Mouse (Mus musculus) adrenal gland, postnatal 36 days (tissue): ENCODE results near the gene Cd163l1. TPM values are rescaled to one million over a fixed set of nuclear protein-coding genes. Genes with fewer than 3 reads are reported as not detected.

Experiments
- DNase-seq, 2 experiments: peaks; one replicate each; pipeline ENCODE4 v3.0.0; 2021; ENCODE audit warnings: mixed read lengths in 1 of 2
- long read RNA-seq, 2 experiments: library from polyadenylated mRNA; stranded (forward); transcript quantifications; one replicate each; pipeline ENCODE4 v2.0.0; 2021; ENCODE audit warnings: borderline sequencing depth in 2 of 2
- total RNA-seq, 2 experiments: library from RNA; stranded (reverse); gene quantifications; 2 replicates each; pipeline ENCODE4 v1.2.3; 2021

The Cd163l1 gene
- total RNA-seq, result not detected
- long read RNA-seq, experiment 1, result 0 reads
- long read RNA-seq, experiment 2, result 0 reads

GRCm38 (mm10) chr7:140217967-140218366, at the start of gene Cd163l1:
Gene Cd163l1, plus strand, starts transcription at chr7:140218267.
- DNase-seq, result no peak

- DNase-seq, result no peak
Observed at GRCm38 (mm10) chr7:140169386-140169785, 48.7 kb upstream of the Cd163l1 start.

GRCm38 (mm10) chr7:140170863-140171262, 47.2 kb upstream of the Cd163l1 start:
- DNase-seq, result no peak

GRCm38 (mm10) chr7:140172936-140173335, 45.1 kb upstream of the Cd163l1 start, which contains the start of gene Olfr523:
Gene Olfr523, plus strand, starts transcription at chr7:140173217.
- DNase-seq, result no peak

- DNase-seq, result no peak
Observed at GRCm38 (mm10) chr7:140179176-140179575, 38.9 kb upstream of the Cd163l1 start.

GRCm38 (mm10) chr7:140180692-140181091, 37.4 kb upstream of the Cd163l1 start:
- DNase-seq, result no peak

- no peak for DNase-seq
Observed at GRCm38 (mm10) chr7:140184206-140184605, 33.9 kb upstream of the Cd163l1 start.

- peak in 1 of 2 experiments; percentile 20 for DNase-seq
Observed at GRCm38 (mm10) chr7:140186646-140187620, 31.1 kb upstream of the Cd163l1 start.

GRCm38 (mm10) chr7:140187721-140188390, 30.2 kb upstream of the Cd163l1 start:
- no peak for DNase-seq

- no peak for DNase-seq
Observed at GRCm38 (mm10) chr7:140188391-140189328, 29.4 kb upstream of the Cd163l1 start.

GRCm38 (mm10) chr7:140190435-140190834, 27.6 kb upstream of the Cd163l1 start:
- DNase-seq, result no peak

GRCm38 (mm10) chr7:140192445-140192844, 25.6 kb upstream of the Cd163l1 start:
- DNase-seq, result no peak

GRCm38 (mm10) chr7:140192851-140193250, 25.2 kb upstream of the Cd163l1 start:
- DNase-seq, result no peak

- no peak for DNase-seq
Observed at GRCm38 (mm10) chr7:140194031-140194430, 24.0 kb upstream of the Cd163l1 start.

GRCm38 (mm10) chr7:140196002-140196401, 22.1 kb upstream of the Cd163l1 start:
- DNase-seq, result no peak

- no peak for DNase-seq
Observed at GRCm38 (mm10) chr7:140201090-140201489, 17.0 kb upstream of the Cd163l1 start.

- no peak for DNase-seq
Observed at GRCm38 (mm10) chr7:140205864-140206263, 12.2 kb upstream of the Cd163l1 start, which contains the start of gene Olfr524. Gene Olfr524, minus strand, starts transcription at chr7:140205964.

GRCm38 (mm10) chr7:140206904-140207303, 11.2 kb upstream of the Cd163l1 start:
- no peak for DNase-seq

GRCm38 (mm10) chr7:140208153-140208552, 9.9 kb upstream of the Cd163l1 start:
- no peak for DNase-seq

GRCm38 (mm10) chr7:140208677-140209076, 9.4 kb upstream of the Cd163l1 start:
- peak in 1 of 2 experiments; percentile 11 for DNase-seq

- DNase-seq, result no peak
Observed at GRCm38 (mm10) chr7:140213841-140214240, 4.2 kb upstream of the Cd163l1 start.

- no peak for DNase-seq
Observed at GRCm38 (mm10) chr7:140219268-140219667, 1.2 kb downstream of the Cd163l1 start.
